In the genomic region with DNA sequence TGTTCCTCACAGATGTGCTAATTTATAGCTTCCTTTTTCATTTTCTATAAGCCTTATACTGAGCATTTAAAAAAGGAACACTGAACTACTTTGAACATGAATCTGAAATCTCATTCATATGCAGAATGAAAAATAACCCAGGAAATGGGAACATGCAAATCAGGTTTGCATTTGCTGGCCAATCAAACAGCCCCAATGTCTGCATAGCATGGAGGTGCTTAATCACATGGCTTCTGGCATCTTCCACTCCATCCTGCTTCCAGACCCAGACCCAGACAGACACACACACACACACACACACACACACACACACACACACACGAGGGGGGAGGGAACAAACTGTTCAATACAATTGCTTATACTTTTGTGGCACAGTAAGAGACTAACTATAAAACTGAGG, we compare ENCODE assay signal across 20 mouse cellular contexts. TPM values are rescaled to one million over a fixed set of nuclear protein-coding genes. Genes with fewer than 3 reads are reported as not detected.
DNase-seq lines count a peak whose midpoint lies in the region; ATAC-seq and TF ChIP-seq lines count a peak whose summit lies in the region.
"Had no signal": no experiment of that assay in that cellular context is flagged by ENCODE, and none has a peak within 500 bp of the region (broad histone marks: within the 10 kb centered on the region; RNA-seq: fewer than 3 reads in every experiment).

No protein-coding gene starts in this region.

- TF ChIP-seq CTCF in spleen, adult 2 months (IDR thresholded peaks at IDR 0.05; ENCODE audit: extremely low read depth, insufficient read depth, insufficient read length, insufficient replicate concordance), result no peak

- WGBS in spleen, adult 2 months, result 73% methylated on average over 1 of the region's 1 CpGs

- H3K4me3 ChIP-seq in spleen, adult 2 months (ENCODE audit: extremely low read depth, insufficient read depth, insufficient read length), result no peak overlapping the region
- H3K4me3 ChIP-seq: embryonic facial prominence, embryonic 10.5 days; embryonic facial prominence, embryonic 12.5 days; forebrain, embryonic 13.5 days; forebrain, embryonic 15.5 days had no signal

- TF ChIP-seq POLR2A in spleen, adult 2 months (IDR thresholded peaks at IDR 0.05; ENCODE audit: low read depth, low read length), result no peak

- no peaks in the 10 kb centered on the region for H3K27me3 ChIP-seq in spleen, adult 2 months (ENCODE audit: control insufficient read depth, insufficient read depth, low read length)
- H3K27me3 ChIP-seq: embryonic facial prominence, embryonic 12.5 days; forebrain, embryonic 13.5 days; forebrain, embryonic 15.5 days had no signal

- peak; percentile 66 for ATAC-seq in frontal cortex, adult (ENCODE audit: low TSS enrichment)
- ATAC-seq: forebrain, embryonic 13.5 days; forebrain, embryonic 15.5 days; forebrain, postnatal 0 days had no signal

- peaks cover 8% of the 10 kb centered on the region for H3K36me3 ChIP-seq in spleen, adult 2 months (ENCODE audit: control insufficient read depth, insufficient read depth, low read length)

- 0 out of 2 replicates have a peak overlapping the region, but pooled peaks have one; percentile 23 for H3K27ac ChIP-seq in spleen, adult 2 months (ENCODE audit: insufficient read depth, low read length)
- H3K27ac ChIP-seq: embryonic facial prominence, embryonic 10.5 days; embryonic facial prominence, embryonic 12.5 days; forebrain, embryonic 13.5 days; forebrain, embryonic 15.5 days had no signal

- H3K4me1 ChIP-seq in spleen, adult 2 months (ENCODE audit: control insufficient read depth, insufficient read depth, insufficient read length), result peaks cover 12% of the 10 kb centered on the region; the same call in 1 of the 2 replicates
- H3K4me1 ChIP-seq: embryonic facial prominence, embryonic 10.5 days; embryonic facial prominence, embryonic 12.5 days; forebrain, embryonic 15.5 days had no signal

- DNase-seq in frontal cortex, postnatal 36 days (ENCODE audit: low spot score in 2 of 2), result no peak
- no peak for DNase-seq in spleen, adult 2 months (ENCODE audit: low read depth in 1 of 2, low spot score in 2 of 2)
- no peak for DNase-seq in spleen, adult 18-20 months
- DNase-seq in telencephalon, adult 2 months (ENCODE audit: low read depth, low spot score), result peak; percentile 45
- no peak for DNase-seq in layer of hippocampus, postnatal 25 days (ENCODE audit: extremely low spot score in 1 of 2, low spot score in 1 of 2)
- DNase-seq: adrenal gland, adult 2 months; adrenal gland, postnatal 10 days; adrenal gland, postnatal 25 days; cerebellum, adult 11-12 months; cerebellum, adult 2 months; cerebellum, adult 9-10 months; cerebellum, postnatal 10 days; cerebellum, postnatal 25 days; forebrain, postnatal 0 days had no signal

RNA-seq across cellular contexts. Expression of gene Coq2, which starts 8.0 kb away (rescaled TPM):
- 43.1 and 84.8 TPM in 2 replicates for polyA plus RNA-seq in spleen, adult 2 months (2012; rRNA removed)
- total RNA-seq in layer of hippocampus, postnatal 25 days (2021), result 10 to 100 TPM; 72.4 to 78.9 TPM

RNA-seq across cellular contexts. Expression of gene Hpse, which starts 52.6 kb away (rescaled TPM):
- 7.3 and 22.2 TPM in 2 replicates for polyA plus RNA-seq in spleen, adult 2 months (2012; rRNA removed)
- total RNA-seq in layer of hippocampus, postnatal 25 days (2021), result under 1 TPM; 0.49 to 0.52 TPM
- total RNA-seq: MEL had no signal
